Mouse (Mus musculus) retina, postnatal 1 day (tissue): Measurements from ENCODE around the gene Ahdc1.
A peak's percentile ranks its signal among the peaks of the same experiment; 100 is the strongest.

Source experiments
- DNase-seq: peaks from one replicate; pipeline ENCODE4 v3.0.0-alpha.2; 2012

Gene Ahdc1

GRCm38 (mm10) chr4:133042244-133042643, 31.2 kb downstream of the Ahdc1 start:
- DNase-seq: peak; percentile 41

DNA sequence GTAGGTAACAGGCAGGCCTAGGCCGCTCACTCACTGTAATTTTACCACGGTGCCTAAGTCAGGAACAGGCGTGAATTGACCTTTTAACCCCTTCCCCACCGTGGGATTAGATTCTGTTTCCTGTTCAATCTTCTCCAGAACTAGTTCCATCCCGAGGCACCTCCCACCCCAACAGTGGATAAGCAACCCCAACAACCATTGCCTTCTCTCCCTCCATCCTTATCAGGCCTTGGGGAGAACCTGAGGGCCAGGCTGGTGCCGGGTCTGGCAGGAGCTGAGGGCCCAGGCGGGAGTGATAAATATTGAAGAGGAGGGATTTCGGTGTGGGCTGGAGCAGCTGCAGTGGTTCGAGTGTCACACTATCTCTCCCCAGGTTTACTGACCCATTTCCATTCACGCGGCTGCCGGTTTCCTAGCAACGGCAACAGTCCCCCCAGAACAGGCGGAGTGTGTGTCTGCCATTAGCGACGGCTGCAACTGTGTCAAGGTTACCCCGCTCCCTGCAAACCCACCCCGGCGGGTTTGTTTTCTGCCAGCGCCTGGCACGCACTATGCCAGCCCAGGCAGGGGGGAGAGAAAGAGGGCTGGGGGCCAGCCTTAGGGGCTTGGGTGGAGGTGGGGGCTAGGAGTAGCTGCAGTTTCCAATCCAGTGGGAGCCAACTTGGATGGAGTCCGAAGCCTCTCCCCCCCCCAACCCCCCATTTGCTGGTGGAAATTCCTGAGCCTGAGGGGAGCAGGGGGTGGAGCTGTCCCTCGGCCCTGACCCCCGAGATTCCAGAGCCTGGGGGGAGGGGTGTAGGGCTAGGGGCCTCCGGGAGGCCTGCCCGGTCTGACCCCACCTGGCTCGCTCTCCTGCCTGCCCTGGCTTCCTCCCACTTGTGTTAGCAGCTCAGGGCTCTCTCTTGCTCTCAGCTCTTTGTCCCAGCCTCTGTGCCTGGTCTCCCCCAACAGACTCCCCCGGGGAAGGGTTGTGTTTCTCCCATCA, 31.9 kb downstream of the Ahdc1 start:
- peak; percentile 96 for DNase-seq

- peak; percentile 52 for DNase-seq
These were observed 33.0 kb downstream of the Ahdc1 start for GRCm38 (mm10) chr4:133043798-133044646.

DNA sequence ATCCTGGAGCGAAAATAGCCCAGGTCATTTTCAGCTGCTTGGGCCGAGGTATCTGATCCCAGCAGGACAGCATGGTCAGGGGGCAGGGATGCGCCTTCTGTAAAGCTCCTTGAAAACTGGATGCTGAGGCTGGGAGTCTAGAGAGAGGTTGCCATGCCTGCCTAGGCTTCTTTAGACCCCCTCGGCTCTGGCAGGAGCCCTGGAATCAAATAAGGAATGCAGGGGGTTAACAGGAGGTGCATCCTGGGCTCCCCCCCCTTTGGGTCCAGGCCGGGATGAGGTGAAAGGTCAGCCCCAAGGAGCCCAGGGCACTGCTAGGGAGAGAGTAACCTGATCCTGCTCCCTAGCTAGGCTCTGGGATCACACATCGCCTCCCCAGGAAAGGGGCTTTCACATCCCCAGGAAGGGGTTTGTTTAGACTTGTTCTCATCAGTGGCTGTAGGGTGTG, 33.6 kb downstream of the Ahdc1 start:
- DNase-seq: no peak

DNA sequence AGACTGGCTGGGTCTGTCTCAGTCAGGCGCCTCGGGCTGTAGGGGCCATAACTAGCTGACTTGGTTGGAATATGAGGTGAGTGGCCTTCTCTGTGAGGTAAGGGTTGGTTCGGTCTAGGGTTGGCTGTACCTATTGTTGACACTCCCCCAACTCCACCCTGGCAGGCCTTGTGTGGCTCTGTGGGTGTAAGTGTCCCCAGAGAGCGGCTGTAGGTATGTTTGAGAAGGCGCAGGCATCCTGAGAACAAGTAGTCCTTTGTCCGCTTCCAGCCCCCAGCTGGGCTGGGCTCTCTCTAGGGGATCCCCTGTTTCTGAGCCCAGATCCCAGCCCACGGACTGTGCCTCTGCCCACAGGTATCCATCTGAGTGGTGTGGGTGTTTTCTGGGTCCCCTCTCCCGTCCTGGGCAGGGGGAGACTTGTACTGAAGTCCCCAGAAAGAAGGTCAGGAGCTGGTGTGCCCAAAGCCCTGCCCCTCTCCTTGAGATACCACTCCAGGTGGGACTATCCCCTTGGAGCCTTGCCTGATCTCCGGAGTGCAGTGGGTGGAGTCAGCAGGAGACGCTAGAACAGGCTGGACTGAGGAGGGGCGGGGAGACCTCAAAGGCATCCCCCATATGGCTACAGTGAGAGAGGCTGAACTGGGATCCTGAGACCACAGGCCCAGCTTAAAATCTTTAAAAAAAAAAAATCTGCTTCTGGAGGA, 34.9 kb downstream of the Ahdc1 start:
- peak; percentile 23 for DNase-seq

DNA sequence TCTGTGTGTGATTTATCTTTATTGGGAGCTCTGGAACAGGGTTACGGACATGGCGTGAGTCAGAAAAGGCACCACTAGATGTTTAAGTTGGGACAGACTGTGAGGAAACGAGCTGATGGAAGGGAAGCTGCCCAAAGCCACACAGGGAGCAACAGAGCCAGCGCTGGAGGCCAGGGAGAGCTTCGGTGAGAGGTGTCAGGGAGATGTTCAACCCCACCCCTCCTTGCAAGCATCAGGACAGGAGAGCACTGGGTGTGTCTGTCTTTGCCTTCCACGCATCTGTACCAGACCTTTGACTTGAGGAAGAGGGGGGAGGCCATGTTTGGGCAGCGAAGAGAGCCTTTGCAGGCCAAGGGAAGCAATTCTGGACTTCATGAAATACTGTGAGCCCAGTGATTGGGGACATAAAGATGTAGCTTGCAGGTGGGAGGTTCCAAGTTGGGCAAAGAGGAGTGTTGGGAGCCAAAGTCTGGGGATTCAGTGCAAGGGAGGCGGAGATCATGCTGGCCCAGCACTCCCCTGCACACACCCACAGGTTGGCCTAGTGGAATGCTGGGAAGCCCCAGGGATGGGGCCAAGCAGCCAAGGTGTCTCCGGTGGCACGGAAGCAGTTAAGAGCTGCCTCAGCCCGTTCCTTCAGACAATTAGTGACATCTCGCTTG, 35.8 kb downstream of the Ahdc1 start:
- no peak for DNase-seq

DNA sequence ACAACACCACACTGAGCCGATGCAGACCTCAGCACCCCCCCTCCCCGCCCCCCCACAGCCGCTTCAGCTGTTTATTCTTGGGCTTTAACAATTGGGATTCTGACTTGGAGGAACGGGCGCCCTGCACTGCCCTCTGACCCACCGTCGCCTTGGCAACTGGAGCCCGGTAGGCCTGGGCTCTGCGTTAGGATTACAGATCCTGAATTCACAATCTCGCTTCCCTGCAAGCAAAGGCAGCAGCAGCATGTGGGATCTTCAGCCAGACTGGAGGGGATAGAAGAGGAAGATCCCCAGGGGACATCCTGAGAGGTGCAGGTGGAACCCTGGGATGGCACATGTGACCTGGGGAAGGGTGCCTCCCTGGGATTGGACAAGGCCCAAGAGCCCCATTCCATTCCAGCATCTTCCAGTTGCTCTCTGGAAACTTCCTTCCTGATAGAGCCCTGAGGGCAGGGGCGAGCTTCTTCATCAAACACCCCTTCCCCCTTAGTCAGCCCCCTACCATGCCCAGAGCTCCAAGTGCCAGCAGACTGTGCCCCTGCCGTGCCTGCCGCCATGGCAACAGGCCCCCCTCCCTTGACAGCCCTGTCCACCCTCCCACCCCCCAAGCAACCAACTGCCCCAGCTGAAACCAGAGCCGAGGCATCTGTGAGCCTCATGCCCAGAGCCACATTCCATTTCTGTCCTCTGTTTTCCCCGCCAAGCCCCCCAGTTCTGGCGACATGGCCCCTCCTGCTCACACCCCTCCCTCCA, 36.5 kb downstream of the Ahdc1 start:
- peak; percentile 78 for DNase-seq

DNA sequence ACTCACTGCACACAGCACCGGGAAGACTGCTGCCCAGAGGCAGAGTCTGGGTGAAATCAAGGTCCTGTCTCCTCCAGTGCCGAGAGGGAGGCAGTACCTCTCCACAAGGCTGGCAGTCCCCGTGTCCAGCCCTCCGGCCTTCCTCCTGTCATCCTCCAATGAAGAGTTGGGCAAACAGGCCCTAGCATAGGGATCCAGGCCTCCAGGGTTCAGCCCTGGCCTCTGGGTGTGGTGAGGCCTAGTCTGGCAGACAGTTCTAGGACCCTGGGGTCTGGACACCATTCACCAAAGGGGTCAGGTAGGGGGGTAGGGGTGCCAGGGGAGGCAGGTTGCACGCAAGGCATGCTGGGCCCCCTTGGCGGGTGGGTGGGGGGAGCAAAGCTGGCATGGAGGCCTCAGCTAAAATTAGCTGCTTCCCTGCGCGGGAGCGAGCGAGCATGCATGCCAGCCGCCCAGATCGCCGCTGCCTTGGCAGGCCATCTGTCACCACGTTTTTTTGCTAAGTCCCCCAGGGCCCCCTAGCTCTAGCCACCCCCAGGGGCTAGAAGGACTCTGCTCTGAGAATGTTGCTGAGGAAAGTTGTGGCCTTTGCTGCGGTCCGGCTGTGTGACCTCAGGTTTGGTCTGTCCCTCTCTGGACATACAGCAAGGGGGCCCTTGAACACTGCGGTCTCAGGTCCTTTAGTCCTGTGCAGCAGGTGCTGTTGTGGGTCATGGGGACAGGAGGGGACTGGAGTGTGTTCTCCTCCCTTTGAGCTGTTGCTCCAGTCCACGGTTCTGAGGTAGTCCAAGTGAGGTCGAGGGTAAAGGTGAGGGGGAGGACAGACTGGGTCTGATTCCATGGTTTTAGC, 38.2 kb downstream of the Ahdc1 start:
- DNase-seq: peak; percentile 76

GRCm38 (mm10) chr4:133050196-133050836, 39.3 kb downstream of the Ahdc1 start:
- DNase-seq: no peak

DNA sequence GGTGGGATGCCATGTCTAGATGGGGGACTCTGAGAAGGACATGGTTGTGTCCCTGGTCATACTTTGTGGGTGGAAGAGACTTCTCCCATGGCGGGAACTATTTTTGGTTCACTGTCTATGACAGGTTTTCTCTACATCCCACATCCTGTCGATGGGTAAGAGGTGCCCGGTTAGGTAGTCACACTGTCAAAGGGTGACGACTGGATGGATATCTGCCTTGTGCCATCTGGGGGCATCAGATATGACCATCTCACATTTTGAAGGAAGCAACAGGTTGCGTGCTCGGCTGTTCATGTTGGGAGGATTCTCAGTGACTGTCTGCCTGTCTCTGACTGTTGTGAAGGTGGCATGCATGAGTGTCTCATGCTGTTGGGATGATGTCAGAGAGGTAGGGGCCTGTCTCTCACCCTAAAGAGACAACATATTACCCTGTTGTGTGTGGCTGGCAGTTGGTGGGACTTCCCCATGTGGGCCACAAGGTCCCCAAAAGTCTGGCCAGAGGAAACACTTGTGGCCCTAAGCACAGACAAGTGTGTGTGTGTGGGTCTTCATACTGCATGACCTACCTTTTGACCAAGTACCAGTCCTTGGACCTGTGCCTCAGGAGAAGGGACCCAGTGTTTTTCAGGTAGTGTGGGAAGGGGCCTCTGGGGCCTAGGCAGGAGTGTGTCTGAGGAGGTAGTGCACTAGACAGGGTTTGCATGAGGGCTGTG, 39.9 kb downstream of the Ahdc1 start:
- DNase-seq: no peak

DNA sequence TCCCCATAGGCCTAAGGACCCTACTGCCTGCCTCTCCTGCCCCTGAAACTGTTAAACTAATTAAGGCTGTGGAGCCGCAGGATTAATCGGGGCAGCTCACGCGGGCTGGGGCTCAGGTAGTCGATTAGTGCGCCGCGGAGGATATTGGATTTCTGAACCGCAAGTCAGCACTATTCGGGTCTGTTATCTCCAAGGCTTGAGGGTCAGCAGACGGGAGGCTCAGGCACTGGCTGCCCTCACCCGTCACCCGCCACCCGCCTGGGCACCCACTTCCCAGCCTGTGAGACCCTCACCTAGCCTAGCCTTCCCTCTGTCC, 40.4 kb downstream of the Ahdc1 start:
- DNase-seq: peak; percentile 59

- no peak for DNase-seq
These were observed 41.1 kb downstream of the Ahdc1 start for GRCm38 (mm10) chr4:133052029-133052745.

GRCm38 (mm10) chr4:133052995-133053572, 42.0 kb downstream of the Ahdc1 start:
- no peak for DNase-seq

DNA sequence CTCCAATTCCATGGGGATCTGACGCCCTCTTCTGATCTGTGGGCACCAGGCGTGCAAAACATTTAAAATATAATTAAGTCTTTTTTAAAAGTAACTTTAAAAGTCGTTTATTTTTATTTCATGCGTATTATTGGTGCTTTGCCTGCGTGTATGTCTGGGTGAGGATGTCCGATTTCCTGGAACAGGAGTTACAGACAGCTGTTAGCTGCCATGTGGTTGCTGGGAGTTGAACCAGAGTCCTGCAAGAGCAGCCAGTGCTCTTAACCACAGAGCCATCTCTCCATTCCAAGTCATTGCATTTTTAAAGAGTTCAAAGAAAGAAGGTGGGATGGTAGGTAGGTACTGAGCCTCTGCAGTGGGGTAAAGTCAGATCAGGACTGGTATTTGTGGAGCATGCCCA, 43.5 kb downstream of the Ahdc1 start:
- DNase-seq: no peak

DNA sequence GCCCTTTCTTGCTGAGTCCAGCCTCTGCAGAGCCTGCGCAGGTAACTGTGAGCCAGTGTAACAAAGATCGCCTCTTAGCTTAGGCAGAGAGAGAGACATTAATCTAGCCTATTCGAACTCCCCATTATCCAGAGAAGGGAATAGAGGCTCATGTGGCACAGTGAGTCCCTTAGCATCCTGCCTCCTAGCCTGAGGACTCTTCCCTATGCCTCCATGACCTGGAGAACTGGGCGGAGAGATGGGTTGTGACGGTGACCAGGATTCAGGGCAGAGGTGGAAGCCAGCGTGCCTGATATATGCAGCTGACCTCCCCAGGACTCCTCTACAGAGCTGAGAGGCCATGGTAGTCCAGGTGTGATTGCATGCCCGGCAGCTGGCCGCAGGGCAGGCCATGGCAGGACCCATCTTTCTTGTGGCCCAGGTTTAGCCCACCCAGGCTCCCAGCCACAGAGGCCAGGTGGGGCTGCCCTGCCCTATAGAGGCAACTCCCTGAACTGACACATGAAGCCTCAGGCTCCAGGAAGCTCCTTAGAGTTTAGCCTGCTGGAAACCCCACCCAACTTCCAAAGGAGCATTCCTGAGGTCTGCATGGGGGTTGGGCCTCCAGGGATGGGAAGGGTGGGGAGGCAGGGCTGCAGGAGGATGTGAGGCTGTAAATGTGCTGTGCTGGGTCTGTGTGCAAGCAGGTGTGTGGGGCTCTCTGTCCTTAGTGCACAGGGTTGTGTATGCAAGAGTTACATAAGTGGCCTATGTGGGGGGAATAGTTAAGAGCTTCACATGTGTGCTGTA, 44.3 kb downstream of the Ahdc1 start:
- no peak for DNase-seq

- peak; percentile 80 for DNase-seq
These were observed 45.2 kb downstream of the Ahdc1 start for GRCm38 (mm10) chr4:133056069-133056890.
